Mouse (Mus musculus) heart, postnatal 14 days (tissue): ENCODE data around the gene Tlk1. TPM values are rescaled to one million over a fixed set of nuclear protein-coding genes. Genes with fewer than 3 reads are reported as not detected.
A peak's percentile ranks its signal among the peaks of the same experiment; 100 is the strongest.
"Not testable (repeated sequence)": the region's sequence is repeated elsewhere in the genome, so short reads cannot be mapped to it uniquely, and the experiment has no call there.

Experiments
- DNase-seq, 2 experiments: peaks; one replicate each; pipeline ENCODE4 v3.0.0; 2021 to 2022
- intact Hi-C: fragments of 180-260 bp; cut with DNase I; formaldehyde crosslinking; loops from one replicate; pipeline ENCODE4 v1.15.1; 2025
- total RNA-seq, 2 experiments: library from RNA; stranded (reverse); gene quantifications; 2 replicates each; pipeline ENCODE4 v1.2.3; 2021

The Tlk1 gene
- total RNA-seq, 2 experiments from 2014 or later = 34.7 to 37.8 TPM

DNA sequence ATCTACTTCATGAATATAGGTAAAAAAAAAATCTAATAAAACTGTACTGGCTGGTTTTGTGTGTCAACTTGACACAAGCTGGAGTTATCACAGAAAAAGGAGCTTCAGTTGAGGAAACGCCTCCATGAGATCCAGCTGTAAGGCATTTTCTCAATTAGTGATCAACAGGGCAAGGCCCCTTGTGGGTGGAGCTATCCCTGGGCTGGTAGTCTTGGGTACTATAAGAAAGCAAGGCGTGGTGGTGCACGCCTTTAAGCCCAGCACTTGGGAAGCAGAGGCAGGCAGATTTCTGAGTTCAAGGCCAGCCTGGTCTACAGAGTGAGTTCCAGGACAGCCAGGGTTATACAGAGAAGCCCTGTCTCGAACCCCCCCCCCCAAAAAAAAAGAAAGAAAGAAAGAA is 21.8 kb downstream of the Tlk1 start:
- intact Hi-C loops, DNase-seq: not testable (repeated sequence)

DNA sequence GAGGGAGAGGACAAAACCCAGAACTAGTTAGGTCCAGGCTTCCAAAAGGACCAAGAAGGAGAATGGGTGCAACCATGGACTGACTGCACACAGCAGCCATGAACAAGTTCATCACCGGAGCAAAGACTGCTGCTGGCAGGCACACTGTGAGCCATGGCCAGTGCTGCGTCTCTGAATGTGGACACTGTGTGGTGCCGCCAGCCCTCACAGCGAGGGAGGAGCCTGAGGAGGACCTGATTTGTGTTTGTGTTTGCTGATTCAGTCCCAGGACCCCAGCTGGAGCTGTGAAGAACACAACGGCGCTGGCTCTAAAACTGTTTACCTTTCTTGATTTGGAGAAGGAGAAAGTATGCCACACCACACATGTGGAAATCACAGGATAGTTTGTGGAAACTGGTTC is 22.9 kb downstream of the Tlk1 start:
- intact Hi-C loops = no loop called here
- DNase-seq = peak in 1 of 2 experiments; percentile 22

DNA sequence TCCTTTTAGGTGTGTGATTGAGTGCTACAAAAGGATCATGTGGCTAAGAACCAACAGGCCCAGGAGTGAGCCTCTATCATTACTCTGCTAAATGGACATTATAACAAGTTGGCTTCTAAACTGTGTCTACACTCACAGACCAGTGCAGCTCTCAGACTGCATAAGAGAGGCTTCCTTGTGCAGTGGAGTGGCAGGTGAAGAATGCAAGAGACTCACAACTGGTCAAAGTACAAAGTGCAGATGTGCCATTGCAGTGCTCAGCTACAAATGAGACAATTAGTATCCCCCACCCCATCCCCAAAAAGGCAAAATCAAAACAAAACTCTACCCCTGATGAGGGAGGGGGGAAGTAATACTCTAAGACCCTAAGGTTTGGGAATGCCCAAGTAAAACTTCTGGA is 24.0 kb downstream of the Tlk1 start:
- intact Hi-C loops = no loop called here

DNA sequence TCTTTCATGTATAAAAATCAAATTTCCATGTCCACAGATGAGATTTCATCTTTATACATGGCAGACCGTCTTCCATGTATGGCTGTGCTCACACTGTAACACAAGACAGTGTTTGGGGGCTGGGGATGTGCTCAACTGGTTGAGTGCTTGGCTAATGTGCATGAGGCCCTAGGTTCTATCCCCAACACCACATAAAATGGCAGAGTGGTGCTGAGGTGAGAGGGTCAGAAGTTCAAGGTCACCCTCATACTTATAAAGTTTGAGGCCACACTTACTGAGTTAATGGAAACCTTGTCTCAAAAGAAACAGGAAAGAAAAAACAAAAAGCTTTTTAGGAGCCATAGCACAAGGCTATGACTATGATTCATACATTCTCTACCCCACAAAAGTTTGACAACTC is 25.1 kb downstream of the Tlk1 start:
- DNase-seq = no peak
- intact Hi-C loops = no loop called here

More for the DNA sequence above, 24.0 kb downstream of the Tlk1 start:
- no peak for DNase-seq

DNA sequence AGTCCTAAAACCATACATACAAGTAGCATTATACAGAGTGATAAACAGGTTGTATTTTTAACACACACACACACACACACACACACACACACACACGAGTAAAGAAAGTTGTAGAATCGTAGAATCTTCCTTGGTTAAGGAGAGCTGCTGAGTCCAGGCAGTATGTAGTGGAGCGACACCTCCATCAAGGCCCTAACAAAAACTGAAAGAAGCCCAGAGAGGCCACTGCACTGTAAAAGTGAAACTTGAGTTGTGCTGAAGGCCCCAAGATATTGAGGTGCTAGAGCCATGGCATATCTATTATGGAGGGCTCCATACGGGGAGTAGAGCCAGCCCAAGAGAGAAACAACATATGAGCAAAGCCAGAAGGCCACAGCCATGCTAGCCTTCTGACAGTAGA is 32.3 kb downstream of the Tlk1 start:
- DNase-seq = no peak
- intact Hi-C loops = no loop called here

DNA sequence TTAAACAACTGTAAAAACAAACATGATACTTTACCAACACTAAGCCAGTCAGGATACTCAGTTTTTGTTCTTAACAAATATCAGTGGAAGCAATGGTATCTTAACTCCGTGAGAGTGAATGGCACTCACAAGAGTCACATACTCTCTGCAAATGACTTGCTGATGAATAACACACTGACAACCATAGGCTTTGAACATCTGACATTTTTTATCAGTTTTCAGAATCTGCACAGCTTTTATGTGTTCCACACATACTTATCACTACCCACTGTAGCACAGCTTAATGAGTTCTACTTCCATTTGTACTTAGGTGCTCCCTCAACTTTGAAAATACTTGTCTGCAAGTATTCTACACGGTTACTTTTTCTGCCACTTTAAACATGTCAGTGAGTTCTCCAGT is 35.3 kb downstream of the Tlk1 start:
- no peak for DNase-seq
- intact Hi-C loops = no loop called here

DNA sequence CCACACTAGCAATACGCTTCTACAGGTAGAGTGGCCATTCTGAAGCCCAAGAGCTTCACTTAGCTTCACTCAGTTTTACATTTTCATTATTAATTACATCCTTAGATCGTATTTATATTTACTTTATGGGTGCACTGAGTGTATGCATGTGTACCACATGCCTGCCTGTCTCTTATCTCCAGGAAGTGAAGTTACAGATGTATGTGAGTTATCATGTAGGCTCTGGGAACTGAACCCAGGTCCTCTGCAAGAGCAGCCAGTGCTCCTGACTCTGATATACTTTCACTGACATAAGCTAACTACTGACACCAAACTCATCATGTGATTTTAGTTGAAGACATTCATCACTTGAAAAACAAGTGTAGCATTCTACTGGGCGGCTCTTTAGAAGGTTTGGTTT is 36.2 kb downstream of the Tlk1 start:
- no peak for DNase-seq
- intact Hi-C loops = no loop called here

DNA sequence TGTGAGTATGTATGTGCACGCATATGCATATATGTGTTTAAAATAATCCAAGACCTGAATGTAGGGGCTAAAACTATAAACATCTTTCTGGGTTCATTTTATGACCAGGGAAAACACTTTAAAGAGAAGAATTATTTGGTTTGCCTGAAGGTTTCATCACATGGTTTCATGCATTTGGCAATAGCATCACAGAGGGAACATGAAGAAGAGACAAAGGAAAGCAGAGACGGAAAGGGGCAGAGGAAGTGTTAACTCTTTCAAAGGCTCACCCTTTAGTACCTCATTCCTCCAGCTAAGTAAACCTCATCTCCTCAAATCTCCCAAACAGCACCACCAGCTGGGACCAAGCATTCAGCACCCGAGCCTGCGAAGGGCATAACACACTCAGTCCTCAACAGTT is 41.1 kb downstream of the Tlk1 start:
- intact Hi-C loops = no loop called here
- no peak for DNase-seq

DNA sequence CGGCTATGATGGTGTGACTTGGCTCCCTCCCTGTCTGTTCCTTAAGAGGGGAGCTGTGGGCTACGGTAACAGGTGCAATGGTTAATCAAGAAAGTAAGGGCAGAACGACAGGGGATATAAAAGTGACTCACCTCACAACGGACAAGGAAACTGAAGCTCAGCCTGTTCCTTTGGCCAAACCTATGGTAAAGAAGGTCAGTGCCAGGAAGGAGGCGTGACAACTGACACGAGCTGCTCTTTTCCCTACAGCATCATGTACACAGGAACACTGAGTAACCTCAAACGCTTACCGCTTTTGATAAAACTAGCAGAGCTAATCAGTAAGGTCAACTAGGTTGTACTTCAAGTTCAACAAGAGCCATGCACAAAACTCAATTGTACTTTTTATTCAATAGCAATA is 42.0 kb downstream of the Tlk1 start:
- intact Hi-C loops = no loop called here

DNA sequence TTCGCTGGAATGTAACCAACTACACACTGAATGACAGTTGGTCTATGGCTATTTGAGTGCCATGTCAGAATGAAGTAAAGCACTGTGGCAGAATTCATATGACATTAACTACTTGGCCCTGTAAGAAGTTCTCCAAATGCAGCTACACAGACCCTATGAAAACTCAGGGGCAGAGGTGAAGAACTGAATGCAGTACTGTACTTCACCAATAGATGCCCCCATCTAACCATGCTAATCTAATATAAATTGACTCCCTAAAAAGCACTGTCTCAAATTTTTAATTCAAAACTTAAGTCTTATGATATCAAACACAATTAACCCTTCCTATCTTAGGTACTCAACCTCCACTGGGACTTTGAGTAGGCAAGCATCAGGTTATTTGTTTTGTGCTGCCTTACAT is 45.9 kb downstream of the Tlk1 start:
- intact Hi-C loops = loop anchor here (1.0 to 2.0 kb wide), 2 partner anchors 45 to 261 kb away; partner anchors contain the start of gene Tlk1
- peak in 1 of 2 experiments; percentile 43 for DNase-seq

More for the DNA sequence above, 42.0 kb downstream of the Tlk1 start:
- DNase-seq = no peak

DNA sequence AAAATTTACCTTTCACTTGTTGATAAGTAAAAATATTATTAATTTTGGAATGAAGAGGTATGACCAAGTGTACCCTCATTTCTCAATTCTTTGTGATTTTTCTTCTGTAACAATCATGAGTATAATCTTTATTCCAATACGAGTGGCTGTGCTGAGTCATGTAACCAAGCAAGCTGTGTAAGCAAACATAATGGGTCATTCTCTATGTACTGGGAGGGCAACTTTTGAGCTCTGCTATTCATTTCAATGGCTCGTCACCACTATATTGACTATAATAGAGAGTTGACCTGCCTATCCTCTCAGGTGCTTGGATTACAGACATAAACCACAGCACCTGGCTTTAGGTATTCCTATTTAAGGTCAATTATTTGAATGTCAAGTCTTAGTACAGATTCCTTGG is 48.8 kb downstream of the Tlk1 start:
- no peak for DNase-seq
- intact Hi-C loops = no loop called here

DNA sequence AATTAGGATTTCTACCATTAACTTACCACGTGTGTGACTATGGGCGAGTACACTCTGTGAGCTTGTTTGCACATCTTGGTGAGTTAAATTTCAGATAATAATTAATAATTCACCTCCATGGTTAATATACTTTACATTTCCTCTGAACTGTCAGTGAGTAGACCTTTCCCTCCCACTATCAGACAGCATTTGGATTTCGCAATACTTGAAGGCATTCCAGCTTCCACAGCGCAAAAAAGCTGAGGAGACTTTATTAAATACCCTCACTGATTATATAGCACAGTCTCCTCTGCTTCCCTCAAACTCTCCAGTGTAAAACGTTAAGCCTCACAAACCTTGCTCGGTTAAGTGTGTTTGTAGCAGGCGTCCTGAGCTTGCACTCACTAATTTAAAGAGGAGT is 60.8 kb downstream of the Tlk1 start:
- DNase-seq = peak in 1 of 2 experiments; percentile 4
- intact Hi-C loops = no loop called here

DNA sequence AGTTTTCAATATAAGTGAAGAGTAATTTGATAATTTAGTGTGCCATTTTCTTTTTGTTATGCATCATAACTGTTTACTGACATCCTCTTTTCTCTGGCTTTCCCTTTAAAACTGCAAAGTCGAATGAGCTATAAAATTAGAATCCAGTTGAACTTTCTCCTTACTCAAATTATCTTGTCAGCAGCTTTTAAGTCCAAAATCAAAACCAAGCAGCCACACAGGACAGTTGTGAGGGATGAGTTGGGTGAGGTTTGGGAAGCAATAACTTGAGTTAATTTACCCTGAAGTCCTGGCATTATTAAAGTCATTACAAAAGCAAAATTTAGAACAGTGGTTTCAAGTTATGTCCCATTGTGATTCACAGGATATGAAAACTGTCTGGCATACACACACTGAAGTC is 62.8 kb downstream of the Tlk1 start:
- DNase-seq = no peak
- intact Hi-C loops = no loop called here

DNA sequence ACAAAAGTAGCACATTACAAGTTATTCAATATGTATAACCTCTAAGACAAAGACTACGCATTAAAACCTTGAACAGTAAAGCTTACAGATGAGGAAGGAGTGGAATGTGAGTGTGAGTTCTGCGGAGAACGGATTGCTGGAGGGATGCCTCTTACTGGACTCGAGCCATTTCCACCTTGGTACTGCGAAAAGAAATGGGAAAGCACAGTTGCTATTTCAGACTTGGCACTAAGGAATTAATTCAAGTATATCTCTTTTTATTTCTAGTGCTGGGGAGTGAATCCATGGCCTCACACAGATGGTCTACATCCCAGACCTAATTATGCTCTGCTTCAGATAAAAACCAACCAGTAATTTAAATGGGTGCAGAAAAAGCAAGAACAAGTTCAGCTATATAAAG is 73.4 kb downstream of the Tlk1 start:
- intact Hi-C loops = no loop called here
- DNase-seq = no peak

DNA sequence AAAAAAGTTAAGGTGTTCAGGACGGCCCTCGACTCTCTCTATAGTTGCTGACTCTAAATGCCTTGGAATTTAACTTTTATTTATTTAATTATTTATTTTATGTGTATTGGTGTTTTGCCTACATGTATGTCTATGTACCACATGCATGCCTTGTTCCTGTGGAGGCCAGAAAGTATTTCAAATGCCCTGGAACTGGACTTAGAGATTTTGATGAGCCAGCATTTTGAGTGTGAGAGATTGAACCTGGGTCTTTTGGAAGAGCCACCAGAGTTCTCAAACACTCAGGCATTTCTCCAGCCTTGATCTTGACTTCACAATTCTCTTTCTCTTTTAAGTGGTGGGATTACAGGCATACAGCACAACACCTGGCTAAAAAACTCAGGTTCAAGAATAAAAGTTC is 73.9 kb downstream of the Tlk1 start:
- DNase-seq = no peak
- intact Hi-C loops = no loop called here

DNA sequence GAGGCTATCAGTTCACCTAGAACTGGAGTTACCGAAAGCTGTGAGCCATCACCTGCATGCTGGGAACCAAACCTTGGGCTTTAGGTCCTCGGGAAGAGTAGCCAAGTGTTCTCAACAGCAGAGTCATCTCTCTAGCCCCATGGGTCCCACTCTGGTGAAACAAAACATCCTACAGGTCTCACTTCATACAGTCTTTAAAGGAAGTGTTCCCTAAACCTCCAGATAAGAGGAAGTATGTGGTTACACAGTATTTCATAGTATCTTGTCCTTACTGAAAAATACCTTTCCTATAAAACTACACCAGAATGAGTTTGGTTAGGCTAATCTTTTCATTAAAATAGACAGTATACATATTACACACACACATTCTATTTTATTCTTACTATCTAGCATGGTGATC is 82.9 kb downstream of the Tlk1 start:
- intact Hi-C loops = no loop called here
- DNase-seq = no peak

DNA sequence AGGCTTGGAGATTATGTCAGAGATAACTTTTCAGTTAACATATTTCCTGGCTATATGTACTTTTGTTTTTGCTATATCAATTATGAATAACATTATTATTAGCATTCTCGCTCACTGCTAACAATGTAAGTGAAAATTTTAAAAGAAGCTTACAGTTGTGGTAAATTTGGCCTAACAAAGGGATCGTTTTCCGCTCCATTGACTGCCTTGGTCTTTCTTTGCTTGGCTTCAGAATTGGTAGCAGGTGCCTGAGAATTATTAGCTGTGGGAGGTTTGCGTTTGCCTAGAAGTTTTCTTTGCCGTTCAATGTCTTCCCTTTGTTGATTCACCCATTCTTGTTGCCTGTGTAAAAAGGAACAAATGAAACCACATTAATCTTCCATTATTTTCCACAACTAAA is 83.6 kb downstream of the Tlk1 start:
- intact Hi-C loops = no loop called here
- no peak for DNase-seq

DNA sequence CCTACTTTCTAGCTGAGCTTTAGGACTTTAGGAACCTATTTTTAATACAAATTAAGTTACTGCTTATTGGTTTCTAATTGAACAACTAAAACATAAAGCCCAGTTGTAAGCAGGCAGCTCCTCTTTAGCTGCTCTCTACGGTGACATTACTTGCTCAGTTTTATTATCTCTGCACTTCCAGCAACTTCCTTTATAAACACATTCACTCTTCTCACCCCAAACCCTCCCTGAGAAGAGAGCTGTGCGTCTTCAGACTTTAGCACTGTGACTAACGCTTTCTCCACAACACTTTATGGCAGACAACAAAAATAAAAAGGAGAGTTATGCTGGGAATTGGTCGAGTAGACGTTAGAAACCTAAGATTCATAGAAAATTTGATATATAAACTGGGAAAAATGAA is 89.5 kb downstream of the Tlk1 start:
- intact Hi-C loops = no loop called here
- DNase-seq = no peak

DNA sequence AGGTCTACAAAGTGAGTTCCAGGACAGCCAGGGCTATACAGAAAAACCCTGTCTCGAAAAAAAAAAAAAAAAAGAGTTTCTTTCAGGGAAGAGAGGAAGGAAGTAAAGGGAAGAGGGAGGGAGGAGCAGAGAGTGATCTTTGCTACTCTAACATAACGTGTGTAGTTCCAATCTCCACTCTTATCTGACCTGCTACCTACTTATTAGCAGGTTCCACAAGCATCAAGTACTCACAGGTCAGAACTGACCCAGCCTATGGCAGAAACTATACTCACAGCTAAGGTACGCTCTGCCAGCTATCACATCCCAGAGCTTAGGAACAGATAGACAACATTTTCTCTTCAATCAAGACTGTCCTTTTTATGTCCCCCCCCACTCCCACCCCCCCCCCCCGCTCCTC is 90.0 kb downstream of the Tlk1 start:
- DNase-seq = no peak
- intact Hi-C loops = no loop called here

DNA sequence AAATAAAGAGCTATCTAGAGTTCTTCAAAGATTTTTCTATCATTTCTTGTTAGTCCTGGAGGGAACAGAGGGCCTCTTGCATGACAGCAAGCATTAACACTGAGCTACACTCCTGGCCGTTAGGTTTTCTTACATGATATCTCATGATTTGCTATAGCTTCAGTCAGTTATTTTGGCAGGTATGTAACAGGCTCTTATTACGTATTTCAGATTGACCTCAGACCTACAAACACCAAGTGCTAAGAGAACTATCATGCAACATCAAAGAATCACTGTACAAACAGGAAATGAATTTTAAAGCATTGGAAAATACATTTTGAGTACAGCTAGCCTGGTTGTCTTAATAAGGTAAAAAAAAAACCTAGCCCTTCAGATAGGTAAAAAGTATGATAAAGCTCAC is 98.4 kb downstream of the Tlk1 start:
- no peak for DNase-seq
- intact Hi-C loops = no loop called here

DNA sequence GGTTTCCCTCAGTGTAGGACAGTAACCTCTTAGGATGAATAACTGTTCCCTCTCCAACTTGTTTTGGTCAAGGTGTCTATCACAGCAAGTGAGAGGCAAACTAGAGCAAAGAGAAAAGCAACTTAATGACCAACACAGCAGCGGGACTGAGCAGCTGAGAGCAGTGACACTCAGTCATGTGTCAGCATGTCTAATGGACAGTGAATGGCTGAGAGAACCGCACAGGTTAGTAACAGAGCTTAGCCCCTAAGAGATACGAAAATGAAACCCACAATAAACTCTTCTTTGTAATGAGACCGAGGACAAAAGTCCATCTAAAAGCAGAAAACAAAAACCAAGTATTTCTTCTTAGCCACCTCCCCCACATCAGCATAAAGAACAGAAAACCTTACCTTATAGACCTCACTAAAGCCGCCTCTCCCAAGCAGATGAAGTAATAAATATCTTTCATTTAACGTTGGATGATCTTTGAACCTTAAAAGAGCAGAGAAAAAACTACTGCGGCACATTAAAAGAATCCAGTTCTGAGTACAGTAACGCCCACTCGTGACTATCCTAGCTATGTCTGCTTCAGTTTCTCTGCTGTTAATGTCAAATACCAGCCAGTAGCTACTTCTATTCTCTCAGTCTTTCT is 101.8 kb downstream of the Tlk1 start:
- intact Hi-C loops = no loop called here
- DNase-seq = no peak

DNA sequence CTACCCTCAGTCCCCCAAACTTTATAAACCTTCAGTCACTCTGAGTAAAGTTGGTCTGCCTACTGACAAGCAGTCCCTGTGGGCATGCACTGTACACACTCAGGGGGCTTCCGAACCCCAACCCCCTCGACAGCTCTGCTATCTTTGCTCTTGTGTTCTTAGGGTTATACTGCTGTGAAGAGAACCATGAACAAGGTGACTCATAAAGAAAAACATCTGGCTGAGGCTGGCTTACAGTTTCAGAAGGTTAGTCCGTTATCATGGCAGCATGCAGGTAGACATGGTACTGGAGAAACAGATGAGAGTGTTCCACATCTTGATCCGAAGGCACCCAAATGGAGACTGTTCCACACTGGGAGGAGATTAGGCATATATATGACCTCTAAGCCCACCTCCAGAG is 114.7 kb downstream of the Tlk1 start:
- intact Hi-C loops = no loop called here
- no peak for DNase-seq

DNA sequence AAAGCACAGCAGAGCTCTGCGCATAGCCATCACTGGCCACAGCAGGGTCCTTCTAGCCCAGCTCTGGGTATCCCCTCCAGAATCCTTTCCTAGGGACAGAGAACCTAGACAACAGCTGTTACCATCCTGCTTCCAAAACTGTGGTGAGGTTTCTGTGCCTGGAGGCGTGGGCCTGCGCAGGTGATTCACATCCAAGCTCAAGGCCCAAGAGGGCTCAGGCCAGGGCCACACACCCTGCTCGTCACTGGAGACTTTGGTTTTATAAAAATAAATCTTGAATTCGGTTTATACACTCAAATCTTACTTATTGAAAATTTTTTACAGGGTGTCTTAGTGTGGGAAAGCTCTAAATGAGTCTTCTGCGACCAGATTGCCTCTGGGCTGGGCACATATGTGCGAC is 115.3 kb downstream of the Tlk1 start:
- DNase-seq = no peak
- intact Hi-C loops = no loop called here
